Mouse (Mus musculus) gastrocnemius, postnatal 36 days (tissue): ENCODE data around the gene Wfdc2. TPM values are rescaled to one million over a fixed set of nuclear protein-coding genes. Genes with fewer than 3 reads are reported as not detected.
"Not testable (repeated sequence)": the region's sequence is repeated elsewhere in the genome, so short reads cannot be mapped to it uniquely, and the experiment has no call there.

ENCODE experiments used
- DNase-seq, 2 experiments: peaks; one replicate each; pipeline ENCODE4 v3.0.0; 2022
- intact Hi-C: fragments of 180-260 bp; cut with DNase I; formaldehyde crosslinking; loops from one replicate; pipeline ENCODE4 v1.15.1; 2025
- total RNA-seq, 2 experiments: library from RNA; stranded (reverse); gene quantifications; 2 replicates each; pipeline ENCODE4 v1.2.3; 2021

Gene Wfdc2
- total RNA-seq, 2 experiments from 2014 or later = 0.71 TPM; not detected in 1

GRCm38 (mm10) chr2:164543745-164544144, 18.5 kb upstream of the Wfdc2 start:
- intact Hi-C loops = no loop called here
- no peak for DNase-seq

- intact Hi-C loops = no loop called here
- DNase-seq = no peak
Measured at GRCm38 (mm10) chr2:164544454-164545097, 17.6 kb upstream of the Wfdc2 start.

GRCm38 (mm10) chr2:164549338-164549737, 12.9 kb upstream of the Wfdc2 start:
- intact Hi-C loops = no loop called here
- no peak for DNase-seq

DNA sequence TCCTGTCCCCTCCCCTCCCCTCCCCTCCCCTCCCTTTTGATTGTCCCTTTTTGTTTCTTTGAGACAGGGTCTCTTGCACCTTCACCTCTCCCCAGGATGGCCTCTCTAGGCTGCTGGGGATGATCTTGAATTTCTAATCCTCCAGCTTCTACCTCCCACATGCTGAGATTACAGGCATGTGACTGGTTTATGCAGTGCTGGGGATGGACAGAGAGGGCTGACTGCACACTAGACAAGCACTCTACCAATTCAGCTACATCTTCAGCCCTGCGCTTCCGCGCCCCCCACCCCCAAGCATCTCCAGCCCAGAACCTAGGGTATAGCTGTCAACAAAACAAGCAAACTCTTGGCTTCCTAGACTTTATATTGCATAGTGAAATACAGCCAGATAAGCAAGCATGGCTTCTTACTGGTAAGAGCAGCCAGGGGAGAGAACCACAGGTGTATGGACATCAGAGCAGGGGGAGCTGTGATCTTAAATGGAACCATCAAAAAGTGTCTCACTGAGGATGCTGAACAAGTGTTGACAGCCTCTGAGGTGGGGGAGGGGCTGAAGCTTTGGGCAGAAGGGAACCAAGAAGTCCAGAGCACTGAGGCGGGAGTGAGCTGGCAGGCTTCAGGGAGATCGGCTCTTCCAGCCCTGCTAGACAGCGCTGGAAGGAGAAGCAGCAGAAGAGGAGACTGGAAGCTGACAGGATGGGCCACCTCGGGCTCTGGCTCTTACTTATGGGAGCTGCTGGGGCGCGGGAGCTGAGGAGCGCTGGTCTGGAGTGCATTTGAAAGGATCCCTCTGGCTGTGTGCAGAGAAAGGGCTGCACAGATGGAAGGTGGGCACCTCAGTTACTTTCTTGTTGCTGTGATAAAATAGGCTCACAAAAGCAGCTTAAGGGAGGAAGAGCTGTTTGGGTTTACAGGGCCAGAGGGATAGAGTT, 12.0 kb upstream of the Wfdc2 start:
- intact Hi-C loops = no loop called here
- DNase-seq = no peak

- intact Hi-C loops = no loop called here
- no peak for DNase-seq
Measured at GRCm38 (mm10) chr2:164550895-164551269, 11.3 kb upstream of the Wfdc2 start.

GRCm38 (mm10) chr2:164551502-164551901, 10.7 kb upstream of the Wfdc2 start:
- no peak for DNase-seq
- intact Hi-C loops = no loop called here

- intact Hi-C loops = no loop called here
- no peak for DNase-seq
Measured at GRCm38 (mm10) chr2:164558426-164558825, 3.8 kb upstream of the Wfdc2 start.

GRCm38 (mm10) chr2:164558991-164559645, 3.1 kb upstream of the Wfdc2 start:
- intact Hi-C loops = no loop called here
- no peak for DNase-seq

DNA sequence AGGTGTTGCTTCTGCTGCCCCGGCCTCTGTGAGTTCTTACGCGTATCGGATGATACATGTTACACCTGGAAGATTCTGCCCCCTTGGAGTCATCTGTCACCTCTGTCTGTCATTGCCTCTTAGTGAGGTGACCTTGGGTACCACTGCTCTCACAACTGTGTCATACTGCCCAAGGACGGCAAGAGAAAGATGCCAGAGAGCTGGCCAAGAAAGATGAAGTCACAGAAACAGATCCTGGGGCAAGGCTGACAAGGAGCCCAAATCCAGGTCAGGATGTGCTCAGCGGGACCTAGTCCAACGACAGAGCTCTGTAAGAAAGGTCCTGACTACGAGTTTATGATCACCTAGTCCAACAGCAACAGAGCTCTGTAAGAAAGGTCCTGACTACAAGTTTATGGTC, 2.1 kb upstream of the Wfdc2 start:
- intact Hi-C loops = no loop called here
- DNase-seq = no peak

DNA sequence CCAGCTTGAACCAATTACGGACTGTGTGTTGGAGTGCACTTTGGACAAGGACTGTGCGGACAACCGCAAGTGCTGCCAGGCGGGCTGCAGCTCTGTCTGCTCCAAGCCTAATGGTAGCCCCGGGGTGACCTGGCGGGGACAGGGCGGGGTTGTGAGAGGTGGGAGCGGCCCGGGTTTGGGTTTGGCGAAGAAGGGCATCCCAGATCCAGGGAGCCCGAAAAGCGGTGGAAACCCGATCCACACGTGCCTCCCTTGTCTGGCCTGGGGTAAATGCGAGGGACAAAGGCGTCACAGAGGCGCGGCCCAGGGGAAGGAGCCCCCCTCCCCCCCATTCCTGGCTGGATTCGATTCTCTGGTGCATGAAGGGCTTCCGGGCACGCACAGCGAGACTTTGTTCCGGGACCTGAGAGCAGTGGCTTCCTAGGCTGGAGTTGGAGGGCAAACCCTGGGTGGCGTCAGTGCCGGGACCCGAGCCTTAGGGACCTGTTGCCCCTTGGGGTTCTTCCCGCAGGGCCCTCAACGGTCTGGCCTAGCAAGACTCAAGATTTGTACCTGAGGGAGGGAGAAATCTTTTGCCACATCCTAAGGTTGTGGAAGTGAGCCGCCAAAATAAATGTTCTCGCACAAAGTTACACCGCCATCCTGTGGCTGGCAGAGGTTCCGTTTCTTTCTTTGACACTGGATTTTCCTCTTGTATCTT, 1.3 kb downstream of the Wfdc2 start:
- DNase-seq = no peak
- intact Hi-C loops = no loop called here

GRCm38 (mm10) chr2:164564346-164564745, 2.1 kb downstream of the Wfdc2 start:
- DNase-seq = no peak
- intact Hi-C loops = no loop called here

DNA sequence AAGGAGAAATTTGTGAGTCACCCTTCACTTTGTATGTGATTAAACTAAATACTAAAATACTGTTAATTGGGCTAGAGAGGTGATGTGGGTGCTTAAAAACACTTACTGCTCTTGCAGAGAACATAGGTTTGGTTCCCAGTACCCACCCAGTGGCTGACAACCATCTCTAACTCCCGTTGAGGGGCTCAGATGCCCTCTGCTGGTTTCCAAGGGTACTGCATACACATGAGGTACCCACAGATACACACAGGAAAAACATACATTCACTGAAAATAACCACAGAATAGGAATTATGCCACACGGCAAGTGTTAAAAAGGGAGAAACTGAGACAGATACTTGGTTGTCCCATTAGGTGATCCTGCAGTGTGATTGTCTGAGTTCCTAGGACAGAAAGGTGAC, 4.8 kb downstream of the Wfdc2 start:
- intact Hi-C loops = no loop called here
- no peak for DNase-seq

DNA sequence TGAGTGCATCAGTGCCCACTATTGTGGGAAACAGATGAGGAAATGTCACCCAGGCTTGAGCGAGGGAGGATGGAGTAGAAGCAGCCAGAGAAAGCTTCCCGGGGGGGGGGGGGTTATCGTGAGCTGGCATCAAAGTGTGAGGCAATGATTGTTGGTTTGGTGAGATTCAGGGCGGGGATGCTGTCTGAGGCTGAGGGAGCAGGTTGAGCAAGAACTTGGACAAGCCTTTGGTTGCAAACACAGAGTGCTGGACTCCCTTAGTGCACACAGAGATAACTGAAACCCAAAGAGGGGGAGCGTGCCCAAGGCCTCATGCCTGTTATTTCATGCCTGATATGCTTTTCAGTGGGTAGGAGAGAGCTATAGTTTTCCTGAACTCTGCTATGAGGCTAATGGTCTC, 5.2 kb downstream of the Wfdc2 start:
- no peak for DNase-seq
- intact Hi-C loops = no loop called here

DNA sequence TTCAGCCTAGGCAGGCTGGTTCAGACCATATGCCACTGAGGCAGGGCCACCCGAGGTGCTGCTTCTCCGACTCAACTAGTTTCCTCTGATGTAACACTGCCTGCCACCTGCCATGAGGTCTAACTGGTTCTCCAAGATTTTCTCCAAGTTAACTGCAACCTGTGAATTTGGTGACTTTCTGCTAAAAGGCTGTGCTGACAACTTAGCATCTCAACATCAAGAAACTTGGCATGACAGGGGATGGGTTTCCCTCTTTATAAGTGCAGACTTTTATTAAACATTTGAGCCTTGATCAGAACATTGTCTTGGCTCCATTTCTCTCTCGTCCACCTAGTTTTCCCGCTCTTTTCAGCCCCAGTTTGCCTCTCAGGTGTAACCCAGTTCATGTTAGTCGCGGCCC, 11.1 kb downstream of the Wfdc2 start, which contains the start of gene Spint3:
Gene Spint3, minus strand, starts transcription at position 101 of the 400 bp plus-strand sequence.
- intact Hi-C loops = not testable (repeated sequence)

DNA sequence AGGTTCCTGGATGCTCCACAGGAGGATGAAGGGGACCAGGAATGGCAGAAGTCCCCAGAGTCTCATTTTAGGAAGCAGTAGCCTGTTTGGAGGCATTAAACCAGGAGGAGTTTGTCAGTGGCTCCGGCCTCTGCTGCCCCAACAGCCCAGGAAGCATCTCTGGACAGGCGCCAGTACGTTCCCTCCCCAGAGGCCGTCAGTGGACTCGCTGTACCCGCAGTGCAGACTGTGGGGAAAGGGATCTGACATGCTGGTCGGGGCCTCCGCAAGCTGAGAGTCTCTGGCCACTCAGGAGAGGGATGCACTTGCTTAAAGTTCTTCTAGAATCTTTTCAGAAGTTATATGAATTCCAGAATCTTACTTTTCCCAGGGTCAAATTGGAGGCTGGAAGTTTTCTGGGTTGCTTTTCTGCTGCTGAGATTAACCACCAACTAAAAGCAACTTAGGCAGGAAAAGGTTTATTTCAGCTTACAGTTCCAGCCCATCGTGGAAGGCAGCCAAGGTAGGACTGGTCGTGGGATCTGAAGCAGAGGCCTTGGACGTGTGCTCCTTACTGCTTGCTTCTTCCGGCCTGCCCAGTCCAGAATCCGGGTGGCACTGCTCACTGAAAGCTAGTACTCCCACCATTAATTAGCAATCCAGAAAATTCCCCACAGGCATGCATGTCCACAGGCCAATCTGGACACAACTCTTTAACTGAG, 23.0 kb downstream of the Wfdc2 start, which contains the start of gene Wfdc6a:
Gene Wfdc6a, minus strand, starts transcription at position 423 of the 701 bp plus-strand sequence.
- not testable (repeated sequence) for DNase-seq
- intact Hi-C loops = loop anchor here (5.0 kb wide), 1 partner anchor 142 kb away; no protein-coding TSS in a partner anchor

More for the DNA sequence above, 11.1 kb downstream of the Wfdc2 start, which contains the start of gene Spint3:
- not testable (repeated sequence) for DNase-seq

DNA sequence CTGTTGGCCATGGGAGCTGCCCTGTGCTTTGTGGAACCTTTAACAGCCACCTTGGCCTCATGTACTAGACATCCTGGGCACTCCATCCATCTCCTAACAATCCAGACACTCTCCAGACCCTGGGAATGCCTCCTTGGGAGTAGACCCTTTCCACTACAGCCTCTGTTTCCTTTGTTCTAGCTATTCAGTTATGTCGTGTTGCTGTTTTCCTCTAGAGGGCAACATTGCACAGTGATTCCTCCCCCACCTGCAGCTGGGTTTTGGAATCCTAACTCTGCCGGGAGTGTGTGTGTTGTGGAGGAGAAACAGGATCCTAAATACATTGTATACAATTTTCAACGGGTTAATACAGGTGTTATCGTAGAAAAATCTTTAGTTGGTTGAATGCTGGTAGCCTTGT, 29.8 kb downstream of the Wfdc2 start:
- DNase-seq = no peak
- intact Hi-C loops = no loop called here

GRCm38 (mm10) chr2:164593494-164593893, 31.3 kb downstream of the Wfdc2 start, which contains the start of gene Eppin:
TSS of gene Eppin (minus strand) at chr2:164593594.
- DNase-seq = no peak
- intact Hi-C loops = no loop called here

- intact Hi-C loops = no loop called here
Measured at GRCm38 (mm10) chr2:164600179-164600578, 38.0 kb downstream of the Wfdc2 start.

DNA sequence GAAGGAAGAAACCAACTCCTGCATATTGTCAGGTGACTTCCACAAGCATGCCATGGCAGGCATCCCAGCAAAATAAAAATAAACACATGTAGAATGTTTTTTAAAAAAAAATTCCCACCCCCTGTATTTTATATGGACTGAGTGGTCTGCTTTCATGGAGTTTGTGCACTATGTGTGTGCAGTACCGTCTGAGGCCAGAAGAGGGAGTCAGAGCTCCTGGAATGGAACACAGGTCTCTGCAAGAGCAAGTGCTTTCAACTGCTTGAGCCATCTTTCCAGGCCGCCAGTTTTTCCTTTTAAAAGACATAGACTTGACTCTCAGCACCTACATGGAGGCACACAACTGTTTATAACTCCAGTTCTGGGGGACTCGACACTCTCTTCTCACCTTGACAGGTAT, 41.3 kb downstream of the Wfdc2 start:
- intact Hi-C loops = no loop called here
- DNase-seq = no peak

More at GRCm38 (mm10) chr2:164600179-164600578, 38.0 kb downstream of the Wfdc2 start:
- no peak for DNase-seq

- intact Hi-C loops = no loop called here
- DNase-seq = no peak
Measured at GRCm38 (mm10) chr2:164604411-164604810, 42.2 kb downstream of the Wfdc2 start.
